Mouse (Mus musculus): ENCODE results near the gene Insr. TPM values are rescaled to one million over a fixed set of nuclear protein-coding genes. Genes with fewer than 3 reads are reported as not detected.
"Not testable (repeated sequence)": the region's sequence is repeated elsewhere in the genome, so short reads cannot be mapped to it uniquely, and the experiment has no call there.

The Insr gene
- total and polyA plus RNA-seq, 2 experiments from 2014 or later, result 36.9 to 39.5 TPM

GRCm38 (mm10) chr8:3313843-3314242, 34.4 kb upstream of the Insr start:
- WGBS, result 84% methylated on average over 3 of the region's 3 CpGs
- no peaks in the 10 kb centered on the region for H3K9me3 ChIP-seq (ENCODE audit: low read length)
- no peak for TF ChIP-seq CTCF (IDR thresholded peaks at IDR 0.05; ENCODE audit: low read depth)

GRCm38 (mm10) chr8:3313417-3313816, 34.0 kb upstream of the Insr start:
- DNase-seq; H3K4me2 ChIP-seq (ENCODE audit: low read depth); H3K9ac ChIP-seq; H3K27ac ChIP-seq (ENCODE audit: low read depth, low read length); H3K4me3 ChIP-seq (ENCODE audit: low read depth, low read length); H3K27me3 ChIP-seq (ENCODE audit: insufficient read depth, low read length); H3K4me1 ChIP-seq (ENCODE audit: insufficient read depth); ATAC-seq; H3K36me3 ChIP-seq (ENCODE audit: insufficient read depth); H3K9me3 ChIP-seq (ENCODE audit: low read length): not testable (repeated sequence)
- WGBS, result 86% methylated on average over 1 of the region's 1 CpGs

More at GRCm38 (mm10) chr8:3313843-3314242, 34.4 kb upstream of the Insr start:
- Histone ChIP-seq H3K9ac (no peak overlapping the region), H3K36me3 (ENCODE audit: insufficient read depth) (no peaks in the 10 kb centered on the region), H3K4me1 (ENCODE audit: insufficient read depth) (no peaks in the 10 kb centered on the region), H3K4me3 (ENCODE audit: low read depth, low read length) (no peak overlapping the region), H3K27ac (ENCODE audit: low read depth, low read length) (no peak overlapping the region), H3K4me2 (ENCODE audit: low read depth) (no peak overlapping the region), H3K27me3 (ENCODE audit: insufficient read depth, low read length) (no peaks in the 10 kb centered on the region)
- DNase-seq, result no peak
- no peak for ATAC-seq

- Histone ChIP-seq H3K4me1 (ENCODE audit: insufficient read depth) (no peaks in the 10 kb centered on the region), H3K4me2 (ENCODE audit: low read depth) (no peak overlapping the region), H3K36me3 (ENCODE audit: insufficient read depth) (no peaks in the 10 kb centered on the region), H3K27me3 (ENCODE audit: insufficient read depth, low read length) (no peaks in the 10 kb centered on the region), H3K9ac (no peak overlapping the region), H3K9me3 (ENCODE audit: low read length) (no peaks in the 10 kb centered on the region), H3K4me3 (ENCODE audit: low read depth, low read length) (no peak overlapping the region), H3K27ac (ENCODE audit: low read depth, low read length) (no peak overlapping the region)
- no peak for TF ChIP-seq CTCF (IDR thresholded peaks at IDR 0.05; ENCODE audit: low read depth)
- 67% methylated on average over 4 of the region's 4 CpGs for WGBS
- no peak for DNase-seq
- ATAC-seq, result no peak
These were observed 32.1 kb upstream of the Insr start for GRCm38 (mm10) chr8:3311482-3311881.

- no peak for TF ChIP-seq CTCF (IDR thresholded peaks at IDR 0.05; ENCODE audit: low read depth)
- no peak overlapping the region for H3K9ac ChIP-seq
- H3K27me3 ChIP-seq (ENCODE audit: insufficient read depth, low read length), result no peaks in the 10 kb centered on the region
- no peak overlapping the region for H3K4me2 ChIP-seq (ENCODE audit: low read depth)
- H3K27ac ChIP-seq (ENCODE audit: low read depth, low read length), result no peak overlapping the region
- H3K4me1 ChIP-seq (ENCODE audit: insufficient read depth), result no peaks in the 10 kb centered on the region
- H3K9me3 ChIP-seq (ENCODE audit: low read length), result no peaks in the 10 kb centered on the region
- WGBS, result 88% methylated on average over 11 of the region's 11 CpGs
- ATAC-seq (no peak), DNase-seq (no peak)
- no peak overlapping the region for H3K4me3 ChIP-seq (ENCODE audit: low read depth, low read length)
- no peaks in the 10 kb centered on the region for H3K36me3 ChIP-seq (ENCODE audit: insufficient read depth)
These were observed 30.2 kb upstream of the Insr start for GRCm38 (mm10) chr8:3309636-3310035.

- H3K4me3 ChIP-seq (ENCODE audit: low read depth, low read length); H3K9me3 ChIP-seq (ENCODE audit: low read length); H3K4me2 ChIP-seq (ENCODE audit: low read depth); DNase-seq; ATAC-seq; H3K36me3 ChIP-seq (ENCODE audit: insufficient read depth); H3K27me3 ChIP-seq (ENCODE audit: insufficient read depth, low read length); H3K4me1 ChIP-seq (ENCODE audit: insufficient read depth); H3K9ac ChIP-seq; H3K27ac ChIP-seq (ENCODE audit: low read depth, low read length): not testable (repeated sequence)
- 96% methylated on average over 13 of the region's 13 CpGs for WGBS
These were observed 28.9 kb upstream of the Insr start for GRCm38 (mm10) chr8:3308205-3308800.

- 78% methylated on average over 2 of the region's 2 CpGs for WGBS
- ATAC-seq, result no peak
These were observed 22.7 kb upstream of the Insr start for GRCm38 (mm10) chr8:3302131-3302530.

GRCm38 (mm10) chr8:3299322-3299721, 19.9 kb upstream of the Insr start:
- H3K9ac ChIP-seq, result no peak overlapping the region
- no peaks in the 10 kb centered on the region for H3K4me1 ChIP-seq (ENCODE audit: insufficient read depth)
- no peak for TF ChIP-seq CTCF (IDR thresholded peaks at IDR 0.05; ENCODE audit: low read depth)
- no peak overlapping the region for H3K27ac ChIP-seq (ENCODE audit: low read depth, low read length)
- H3K36me3 ChIP-seq (ENCODE audit: insufficient read depth), result no peaks in the 10 kb centered on the region
- 86% methylated on average over 5 of the region's 5 CpGs for WGBS
- no peak for DNase-seq
- no peaks in the 10 kb centered on the region for H3K9me3 ChIP-seq (ENCODE audit: low read length)
- no peak overlapping the region for H3K4me3 ChIP-seq (ENCODE audit: low read depth, low read length)
- ATAC-seq, result no peak
- no peaks in the 10 kb centered on the region for H3K27me3 ChIP-seq (ENCODE audit: insufficient read depth, low read length)
- H3K4me2 ChIP-seq (ENCODE audit: low read depth), result no peak overlapping the region

More at GRCm38 (mm10) chr8:3302131-3302530, 22.7 kb upstream of the Insr start:
- Histone ChIP-seq H3K27me3 (ENCODE audit: insufficient read depth, low read length) (no peaks in the 10 kb centered on the region), H3K27ac (ENCODE audit: low read depth, low read length) (no peak overlapping the region), H3K9me3 (ENCODE audit: low read length) (no peaks in the 10 kb centered on the region), H3K9ac (no peak overlapping the region), H3K4me1 (ENCODE audit: insufficient read depth) (no peaks in the 10 kb centered on the region), H3K4me2 (ENCODE audit: low read depth) (no peak overlapping the region), H3K4me3 (ENCODE audit: low read depth, low read length) (no peak overlapping the region), H3K36me3 (ENCODE audit: insufficient read depth) (no peaks in the 10 kb centered on the region)
- TF ChIP-seq CTCF (IDR thresholded peaks at IDR 0.05; ENCODE audit: low read depth), result no peak
- no peak for DNase-seq
